Mouse (Mus musculus): ENCODE results near the gene Gm36079. TPM values are rescaled to one million over a fixed set of nuclear protein-coding genes. Genes with fewer than 3 reads are reported as not detected.
"Not testable (repeated sequence)": the region's sequence is repeated elsewhere in the genome, so short reads cannot be mapped to it uniquely, and the experiment has no call there.

Gene Gm36079
- total RNA-seq, 1 experiment from 2014 or later, result not detected

DNA sequence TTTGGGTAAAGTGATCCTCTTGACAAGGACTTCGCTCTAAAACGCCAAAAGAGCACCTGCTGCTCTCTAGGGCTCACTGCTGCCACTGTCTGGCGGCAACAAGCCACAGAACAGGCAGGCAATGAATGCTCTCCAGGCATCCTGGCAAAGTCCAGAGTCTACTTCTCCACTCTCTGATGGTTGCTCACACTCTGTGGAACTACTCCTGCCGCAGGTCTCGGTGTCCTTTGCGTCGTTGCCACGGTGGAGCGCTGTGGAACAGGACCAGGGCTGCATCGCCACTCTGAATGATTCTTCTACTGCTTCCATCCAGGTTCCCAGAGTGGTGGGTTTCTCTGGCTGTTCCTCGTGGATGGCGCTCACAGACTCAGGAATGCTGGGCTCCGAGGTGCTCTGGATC is 438 bp downstream of the Gm36079 start:
- not testable (repeated sequence) for ATAC-seq (replicated peaks in 1 of 2; ENCODE audit: insufficient read depth in 1 of 2, low FRiP score in 2 of 2, low TSS enrichment in 1 of 2, low read depth in 1 of 2, poor library complexity in 2 of 2, severe bottlenecking in 2 of 2)

GRCm38 (mm10) chr13:120025576-120025975 is 1.2 kb downstream of the Gm36079 start:
- ATAC-seq (replicated peaks in 1 of 2; ENCODE audit: insufficient read depth in 1 of 2, low FRiP score in 2 of 2, low TSS enrichment in 1 of 2, low read depth in 1 of 2, poor library complexity in 2 of 2, severe bottlenecking in 2 of 2), result not testable (repeated sequence)

DNA sequence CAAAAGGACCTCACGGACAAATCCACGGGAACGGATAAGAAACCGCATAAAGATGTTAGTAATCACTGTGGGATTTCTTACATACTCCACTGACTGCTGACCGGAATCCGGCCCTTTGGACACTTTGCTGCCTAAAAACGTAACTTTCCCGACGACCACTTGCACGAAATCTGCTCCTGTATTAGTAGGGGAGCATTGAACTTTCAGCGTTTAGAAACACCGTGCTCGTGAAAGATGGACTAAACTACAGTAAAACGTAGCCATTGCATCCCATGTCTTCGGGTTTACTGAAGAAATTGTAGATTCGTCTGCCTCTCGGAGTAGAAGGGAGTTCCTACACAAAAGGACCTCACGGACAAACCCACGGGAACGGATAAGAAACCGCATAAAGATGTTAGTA is 1.8 kb downstream of the Gm36079 start:
- not testable (repeated sequence) for ATAC-seq (replicated peaks in 1 of 2; ENCODE audit: insufficient read depth in 1 of 2, low FRiP score in 2 of 2, low TSS enrichment in 1 of 2, low read depth in 1 of 2, poor library complexity in 2 of 2, severe bottlenecking in 2 of 2)

DNA sequence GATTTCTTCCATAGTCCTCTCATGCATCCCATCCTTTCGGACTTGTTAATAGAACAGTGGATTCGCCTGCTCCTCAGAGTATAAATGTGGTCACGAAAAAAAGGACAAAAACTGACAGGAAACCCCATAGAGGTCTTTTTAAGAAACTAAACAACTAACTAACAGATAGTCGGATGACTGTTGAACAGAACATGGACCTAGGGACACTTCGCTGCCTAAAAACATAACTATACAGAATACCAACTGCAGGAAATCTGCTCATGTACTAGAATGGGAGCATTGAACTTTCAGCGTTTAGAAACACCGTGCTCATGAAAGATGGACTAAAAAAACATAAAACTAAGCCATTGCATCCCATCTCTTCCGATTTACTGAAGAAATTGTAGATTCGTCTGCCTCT is 2.2 kb downstream of the Gm36079 start:
- not testable (repeated sequence) for ATAC-seq (replicated peaks in 1 of 2; ENCODE audit: insufficient read depth in 1 of 2, low FRiP score in 2 of 2, low TSS enrichment in 1 of 2, low read depth in 1 of 2, poor library complexity in 2 of 2, severe bottlenecking in 2 of 2)

GRCm38 (mm10) chr13:120021477-120021876 is 5.3 kb downstream of the Gm36079 start:
- peak in 1 of 2 experiments; percentile 51; a peak in 2 of 4 replicates for ATAC-seq (replicated peaks in 1 of 2; ENCODE audit: insufficient read depth in 1 of 2, low FRiP score in 2 of 2, low TSS enrichment in 1 of 2, low read depth in 1 of 2, poor library complexity in 2 of 2, severe bottlenecking in 2 of 2)

GRCm38 (mm10) chr13:120015348-120016007 is 11.3 kb downstream of the Gm36079 start:
- peak; percentile 65 to 68; a peak in 3 of 4 replicates for ATAC-seq (replicated peaks in 1 of 2; ENCODE audit: insufficient read depth in 1 of 2, low FRiP score in 2 of 2, low TSS enrichment in 1 of 2, low read depth in 1 of 2, poor library complexity in 2 of 2, severe bottlenecking in 2 of 2)

DNA sequence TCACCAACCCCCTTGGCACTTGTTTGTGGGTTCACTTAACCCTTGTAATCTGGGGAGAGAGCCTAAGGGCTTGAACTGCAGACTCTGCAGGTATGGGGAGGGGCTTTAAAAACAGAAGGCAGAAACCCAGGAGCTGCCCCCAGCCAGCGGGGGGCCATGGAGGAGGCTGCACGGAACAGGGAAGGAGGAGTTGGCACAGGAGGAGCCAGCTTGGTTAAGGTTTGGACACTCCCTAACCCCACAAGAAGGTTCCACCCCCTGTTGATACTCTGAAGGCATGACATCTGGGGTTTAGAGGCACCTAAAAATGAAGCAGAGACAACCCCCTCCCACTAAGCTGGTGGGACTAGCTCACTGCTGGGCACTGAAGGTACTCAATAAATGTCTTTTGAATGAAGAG is 12.8 kb downstream of the Gm36079 start:
- peak; percentile 35 to 36; a peak in 2 of 4 replicates for ATAC-seq (replicated peaks in 1 of 2; ENCODE audit: insufficient read depth in 1 of 2, low FRiP score in 2 of 2, low TSS enrichment in 1 of 2, low read depth in 1 of 2, poor library complexity in 2 of 2, severe bottlenecking in 2 of 2)

DNA sequence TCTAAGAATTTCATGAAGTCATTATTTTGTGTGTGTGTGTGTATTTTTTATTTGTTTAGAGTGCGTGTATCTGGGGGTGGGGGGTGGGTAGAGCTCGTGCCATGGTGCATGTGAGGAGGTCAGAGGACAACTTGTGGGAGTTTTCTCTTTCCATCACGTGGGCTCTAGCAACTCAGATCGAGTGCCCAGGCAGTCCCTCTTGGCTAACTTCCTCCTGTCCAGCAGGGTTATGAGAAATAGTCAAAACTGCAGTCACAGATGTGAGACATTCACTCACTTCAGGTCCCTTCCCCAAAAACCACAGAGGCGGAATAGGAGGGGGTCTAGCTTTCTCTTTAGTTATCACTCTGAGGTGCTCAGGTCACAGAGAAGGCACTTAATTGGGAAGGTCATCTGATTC is 13.3 kb downstream of the Gm36079 start:
- peak in 1 of 2 experiments; percentile 40; a peak in 1 of 4 replicates for ATAC-seq (replicated peaks in 1 of 2; ENCODE audit: insufficient read depth in 1 of 2, low FRiP score in 2 of 2, low TSS enrichment in 1 of 2, low read depth in 1 of 2, poor library complexity in 2 of 2, severe bottlenecking in 2 of 2)

DNA sequence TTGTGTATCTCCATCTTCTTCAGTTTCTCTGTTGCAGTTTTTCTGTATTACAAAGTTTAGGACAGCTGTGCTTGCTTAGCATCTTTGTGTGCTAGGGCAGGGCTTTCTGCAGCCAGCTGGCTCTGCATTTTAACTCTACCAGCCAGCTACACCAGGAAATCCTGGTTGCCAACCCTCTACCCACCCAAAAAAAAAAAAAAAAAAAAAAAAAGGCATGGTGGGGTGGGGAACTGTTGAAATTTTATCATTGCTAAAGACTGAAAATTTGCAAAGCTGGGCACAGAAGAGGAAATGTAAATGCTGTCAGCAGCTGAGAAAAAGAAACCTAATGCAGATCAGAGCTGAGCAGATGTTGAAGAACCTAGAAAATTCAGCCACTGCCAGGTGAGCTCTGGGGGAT is 16.7 kb downstream of the Gm36079 start:
- ATAC-seq (replicated peaks in 1 of 2; ENCODE audit: insufficient read depth in 1 of 2, low FRiP score in 2 of 2, low TSS enrichment in 1 of 2, low read depth in 1 of 2, poor library complexity in 2 of 2, severe bottlenecking in 2 of 2), result peak in 1 of 2 experiments; percentile 49; a peak in 2 of 4 replicates

- ATAC-seq (replicated peaks in 1 of 2; ENCODE audit: insufficient read depth in 1 of 2, low FRiP score in 2 of 2, low TSS enrichment in 1 of 2, low read depth in 1 of 2, poor library complexity in 2 of 2, severe bottlenecking in 2 of 2), result peak in 1 of 2 experiments; percentile 54; a peak in 1 of 4 replicates
These were observed 27.6 kb downstream of the Gm36079 start for GRCm38 (mm10) chr13:119999215-119999614.

GRCm38 (mm10) chr13:119998442-119999086 is 28.2 kb downstream of the Gm36079 start:
- ATAC-seq (replicated peaks in 1 of 2; ENCODE audit: insufficient read depth in 1 of 2, low FRiP score in 2 of 2, low TSS enrichment in 1 of 2, low read depth in 1 of 2, poor library complexity in 2 of 2, severe bottlenecking in 2 of 2), result peak; percentile 98

DNA sequence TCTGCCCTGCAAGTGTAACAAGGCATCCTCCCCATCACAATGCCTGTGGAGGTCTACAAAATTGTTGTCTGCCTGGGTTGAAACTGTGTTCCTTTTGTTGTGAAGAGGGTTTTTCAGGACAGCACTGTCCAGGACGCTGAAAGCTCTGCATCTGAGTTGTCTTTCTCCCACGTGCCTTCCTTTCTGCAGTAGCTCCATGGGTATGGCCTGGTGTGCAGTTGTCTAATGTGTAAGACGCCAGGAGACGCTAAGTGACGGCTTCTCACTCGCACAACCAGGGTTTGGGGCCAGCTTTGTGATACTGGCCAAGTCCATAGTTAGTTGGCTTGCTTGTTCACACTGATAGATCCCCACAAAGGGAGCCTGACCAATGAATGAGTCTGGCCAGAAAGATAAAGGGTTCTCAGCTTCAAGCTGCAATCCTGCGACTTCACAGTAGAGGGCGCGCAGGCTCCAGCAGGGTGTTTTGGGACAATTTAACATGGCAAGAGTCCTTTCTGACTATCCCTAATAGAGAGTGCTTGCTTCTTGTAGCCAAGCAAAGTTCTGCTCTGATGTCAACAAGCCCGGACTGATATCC is 34.8 kb downstream of the Gm36079 start:
- ATAC-seq (replicated peaks in 1 of 2; ENCODE audit: insufficient read depth in 1 of 2, low FRiP score in 2 of 2, low TSS enrichment in 1 of 2, low read depth in 1 of 2, poor library complexity in 2 of 2, severe bottlenecking in 2 of 2), result peak; percentile 77 to 84

- peak; percentile 70 to 78 for ATAC-seq (replicated peaks in 1 of 2; ENCODE audit: insufficient read depth in 1 of 2, low FRiP score in 2 of 2, low TSS enrichment in 1 of 2, low read depth in 1 of 2, poor library complexity in 2 of 2, severe bottlenecking in 2 of 2)
These were observed 35.5 kb downstream of the Gm36079 start for GRCm38 (mm10) chr13:119991264-119991663.

Other genes with a start within 250 kb of the Gm36079 start
- 63.1 and 68.4 TPM in 2 replicates for gene Zfp131, start 236.1 kb downstream of the Gm36079 start, total RNA-seq (2017)
- gene AF067063, start 196.8 kb downstream of the Gm36079 start, total RNA-seq (2017), result not detected in 2 replicates
- not detected in 2 replicates for gene D13Ertd608e, start 191.0 kb downstream of the Gm36079 start, total RNA-seq (2017)
- gene Tcstv1, start 132.2 kb downstream of the Gm36079 start, total RNA-seq (2017), result not detected in 2 replicates
- not detected in 2 replicates for gene Gm21761, start 97.7 kb downstream of the Gm36079 start, total RNA-seq (2017)
- gene B020031M17Rik, start 76.2 kb downstream of the Gm36079 start, total RNA-seq (2017), result not detected in 2 replicates
- gene Gm21188, start 25.2 kb upstream of the Gm36079 start, total RNA-seq (2017), result 3.9 and 8.6 TPM in 2 replicates
- not detected in 2 replicates for gene Gm20767, start 113.2 kb upstream of the Gm36079 start, total RNA-seq (2017)
- gene Gm21818, start 145.4 kb upstream of the Gm36079 start, total RNA-seq (2017), result not detected in 2 replicates
- gene Gm21762, start 188.9 kb upstream of the Gm36079 start, total RNA-seq (2017), result 2.6 TPM in 1 of 2 replicates, not detected in the other
- gene Gm21731, start 212.1 kb upstream of the Gm36079 start, total RNA-seq (2017), result not detected in 2 replicates
- gene AF067061, start 236.1 kb upstream of the Gm36079 start, total RNA-seq (2017), result not detected in 2 replicates